Mouse (Mus musculus) embryo, embryonic 11 days (tissue): ENCODE data around the gene Npy.
A peak's percentile ranks its signal among the peaks of the same experiment; 100 is the strongest.

ENCODE experiments used
- DNase-seq: peaks from one replicate; pipeline ENCODE4 v3.0.0-alpha.2; 2015

The Npy gene

DNA sequence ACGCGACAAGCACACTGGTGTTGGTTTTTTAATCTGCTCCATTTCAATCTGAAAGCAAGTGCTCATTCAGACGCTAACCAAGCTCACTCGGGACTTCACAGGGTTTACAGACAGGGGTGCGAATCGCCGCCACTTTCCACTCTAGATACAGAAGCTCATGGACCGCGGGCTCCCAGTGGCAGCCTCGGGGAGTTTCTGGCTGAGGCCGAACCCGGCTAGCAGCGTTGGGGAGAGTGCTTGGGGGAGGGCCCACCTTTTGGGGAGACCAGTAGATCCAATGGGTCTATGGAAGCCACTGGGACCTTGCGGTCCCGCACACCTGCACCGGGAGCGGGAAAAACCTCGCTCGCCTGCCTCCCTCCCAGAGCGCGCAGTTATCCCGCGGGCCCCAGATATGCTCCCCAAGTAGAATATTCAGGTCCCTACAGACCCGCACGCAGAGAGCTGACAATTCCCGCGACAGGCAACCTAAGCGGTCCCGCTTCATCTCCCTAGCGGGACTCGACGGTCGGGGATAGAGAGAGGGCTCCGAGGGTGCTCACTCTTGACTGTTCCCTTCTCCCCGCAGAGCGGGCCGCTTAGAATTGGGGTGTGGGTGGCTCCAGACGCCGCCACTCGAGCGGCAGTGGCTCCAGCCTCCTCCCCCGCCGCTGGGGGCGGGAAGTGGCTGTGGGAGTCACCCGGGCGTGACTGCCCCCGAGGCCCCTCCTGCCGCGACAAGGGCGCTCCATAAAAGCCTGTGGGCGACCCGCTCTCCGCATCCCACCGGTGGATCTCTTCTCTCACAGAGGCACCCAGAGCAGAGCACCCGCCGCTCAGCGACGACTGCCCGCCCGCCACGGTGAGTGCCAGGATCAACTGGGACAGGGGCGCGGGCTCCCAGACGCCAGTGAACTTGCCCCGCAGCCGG, at the start of gene Npy:
Gene Npy (plus strand): TSS at position 750 of the 910 bp plus-strand sequence.
- DNase-seq: peak; percentile 54

DNA sequence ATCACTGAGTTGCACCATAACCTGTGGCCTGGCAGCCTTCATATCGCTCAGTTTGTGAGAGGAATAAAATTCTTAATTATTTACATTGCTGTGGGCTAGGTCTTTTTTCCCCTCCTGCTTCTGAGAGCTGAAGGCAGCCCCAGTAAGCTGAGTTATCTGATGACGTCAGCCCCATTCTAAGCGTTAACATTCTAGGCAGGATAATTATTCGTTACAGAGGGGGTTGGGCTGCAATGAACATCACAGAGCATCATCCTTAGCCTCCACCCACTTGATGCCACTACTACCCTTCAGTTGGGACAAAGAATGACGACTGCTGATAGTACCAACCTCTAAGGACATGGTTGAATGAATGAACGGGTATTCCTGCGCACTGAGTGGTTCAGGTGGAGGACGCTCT, 47.5 kb upstream of the Npy start:
- no peak for DNase-seq

DNA sequence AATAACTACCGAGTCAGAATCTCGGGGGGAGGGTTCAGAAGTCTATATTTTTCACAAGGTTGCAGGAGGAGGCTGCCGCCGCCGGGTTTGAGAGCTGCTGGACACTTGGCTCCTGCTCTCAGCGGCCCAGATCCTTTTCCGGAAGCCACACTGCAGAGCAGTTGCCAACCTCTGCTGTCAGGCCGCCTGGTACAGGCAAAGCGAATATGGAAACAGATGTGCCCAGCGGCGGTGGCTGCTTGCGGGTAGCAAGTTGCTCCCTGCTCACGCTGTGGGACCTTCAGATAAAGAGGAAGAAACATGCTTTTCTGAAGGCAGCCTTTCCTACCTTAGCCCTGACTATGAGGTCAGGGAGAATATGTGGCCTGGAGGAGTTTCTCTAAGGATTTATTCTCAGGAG, 44.4 kb upstream of the Npy start:
- peak; percentile 27 for DNase-seq

DNA sequence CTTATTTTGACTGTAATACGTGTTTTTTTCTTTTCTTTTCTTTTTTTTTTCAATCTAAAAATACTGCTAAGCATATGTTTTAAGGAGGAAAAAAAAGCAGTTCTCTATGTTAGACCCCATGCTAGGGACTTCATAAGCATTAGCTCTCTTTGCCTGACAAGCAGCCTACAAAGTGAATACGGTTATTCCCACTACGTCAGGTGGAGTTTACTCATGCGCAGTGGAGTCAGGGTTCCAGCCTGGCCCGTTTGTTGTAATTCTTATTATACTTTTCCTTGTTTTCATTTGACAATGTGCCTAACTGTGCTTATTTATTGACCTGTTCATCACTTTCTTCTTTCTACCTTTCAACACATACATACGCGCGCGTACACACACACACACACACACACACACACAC, 43.8 kb upstream of the Npy start:
- DNase-seq: no peak

DNA sequence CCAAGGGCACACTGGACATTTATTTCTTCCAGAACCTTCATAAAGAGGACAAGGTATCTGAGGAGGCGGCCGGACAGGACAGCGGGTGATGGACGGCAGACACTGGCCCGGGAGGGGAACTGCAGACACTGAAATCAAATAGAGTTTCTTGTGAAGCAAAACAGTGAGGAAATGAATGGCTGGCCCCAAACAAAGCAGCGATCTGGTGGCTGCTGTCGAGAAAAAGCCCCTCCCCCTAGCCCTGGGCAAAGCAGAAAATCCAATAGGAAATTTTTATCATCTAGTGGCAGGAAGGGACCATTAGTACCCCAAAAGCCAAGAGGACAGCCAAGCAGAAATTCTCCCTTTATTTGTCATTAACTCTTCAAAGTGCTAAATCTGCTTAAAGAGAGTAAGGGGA, 42.9 kb upstream of the Npy start:
- peak; percentile 51 for DNase-seq

DNA sequence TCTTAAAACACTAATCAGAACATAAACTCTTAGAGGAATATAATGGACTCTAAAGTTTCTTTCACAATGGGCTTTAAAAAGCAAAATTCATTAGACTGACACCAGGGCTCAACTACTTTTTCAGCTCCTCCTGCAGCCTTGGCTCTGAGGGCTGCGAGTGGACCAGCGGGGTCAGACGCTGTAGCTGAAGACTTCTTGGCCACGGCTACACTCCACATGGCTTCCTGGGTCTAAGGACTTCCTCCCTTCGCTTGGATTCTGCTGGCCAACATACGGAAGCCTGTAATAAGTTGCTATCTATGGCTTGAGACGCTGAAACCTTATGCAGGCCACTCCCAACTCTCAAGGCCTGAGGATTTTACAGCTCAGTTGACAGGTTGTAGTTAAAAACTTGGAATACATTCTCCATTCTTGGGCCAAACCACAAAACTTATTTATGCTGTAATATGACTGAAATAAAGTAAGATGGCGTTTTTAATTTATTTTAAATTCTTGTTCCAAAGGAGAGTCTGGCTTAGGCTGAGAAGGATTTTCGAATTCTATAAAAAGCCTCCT, 41.6 kb upstream of the Npy start:
- DNase-seq: no peak

DNA sequence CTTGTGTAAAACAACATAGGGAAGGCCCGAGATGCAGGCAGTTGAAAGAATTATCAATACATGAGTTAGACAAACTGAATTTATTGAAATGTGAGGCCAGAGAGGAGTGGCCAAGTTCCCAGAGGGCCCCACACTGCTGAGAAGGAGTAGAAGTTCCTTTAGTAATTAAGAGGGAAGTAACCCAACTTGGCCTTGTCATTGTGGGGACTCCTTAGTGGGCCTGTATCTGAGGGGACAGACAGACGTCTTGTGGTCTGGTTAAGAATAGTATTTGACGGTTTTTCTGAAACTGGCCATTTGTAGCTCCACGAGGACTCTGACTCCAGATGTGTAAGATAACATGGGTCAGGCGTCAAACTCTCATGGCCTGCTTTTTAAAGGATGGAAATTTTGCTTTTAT, 40.7 kb upstream of the Npy start:
- no peak for DNase-seq

DNA sequence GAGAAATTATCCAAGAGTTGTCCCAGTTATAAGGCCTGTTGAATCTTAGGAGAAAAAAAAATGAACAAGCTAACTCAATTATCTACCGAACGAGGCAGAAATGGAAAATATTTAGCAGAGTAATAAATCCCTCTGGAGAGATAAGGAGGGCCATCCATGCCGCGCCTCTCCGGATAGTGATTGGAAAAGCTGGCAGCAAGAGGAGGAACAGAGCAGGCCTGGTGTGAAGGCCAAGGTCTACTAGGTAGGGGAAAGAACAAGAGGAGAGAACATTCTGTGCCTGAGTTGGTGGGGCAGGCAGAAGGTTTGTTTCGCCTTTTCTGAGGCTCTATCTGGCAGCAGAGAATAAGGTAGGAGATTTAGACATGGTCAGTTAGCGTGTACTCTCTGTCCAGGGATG, 39.8 kb upstream of the Npy start:
- no peak for DNase-seq

DNA sequence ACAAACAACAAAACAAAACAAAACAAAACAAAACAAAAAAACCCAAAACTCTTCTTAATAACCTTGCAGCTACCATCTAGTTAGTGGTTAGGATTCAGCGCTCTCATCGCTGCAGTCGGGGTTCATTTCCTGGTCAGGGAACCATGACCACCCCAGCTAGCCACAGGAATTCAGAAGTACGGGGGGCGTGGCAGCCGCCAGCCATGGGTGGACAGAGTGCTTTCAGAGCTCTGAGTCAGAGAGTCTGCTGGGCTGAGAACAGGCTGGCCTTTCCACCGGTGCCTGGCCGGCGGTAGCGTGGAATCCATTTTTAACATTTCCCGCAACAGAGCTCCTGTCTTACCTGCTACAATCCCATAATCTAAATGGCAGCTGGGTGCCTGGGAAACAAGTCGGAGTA, 30.0 kb upstream of the Npy start:
- peak; percentile 28 for DNase-seq

DNA sequence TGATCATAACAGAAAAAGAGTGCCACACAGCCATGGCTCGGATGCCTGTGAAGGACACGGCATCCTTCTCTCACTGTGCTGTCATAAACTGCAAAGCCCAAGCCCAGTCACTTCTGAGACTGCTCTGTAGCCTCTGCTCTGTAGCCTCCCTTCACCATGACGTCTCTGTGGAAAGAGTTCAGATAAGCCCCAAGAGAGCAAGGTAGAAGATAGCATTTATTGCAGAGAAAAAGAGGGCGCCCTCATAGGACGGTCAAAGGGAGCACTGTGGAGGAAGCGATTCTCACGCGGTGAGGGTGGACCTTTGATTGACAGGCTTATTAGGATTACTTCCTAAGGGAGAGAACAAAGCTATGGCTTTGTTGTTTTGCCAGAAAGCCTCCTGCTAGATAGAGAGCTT, 18.4 kb upstream of the Npy start:
- no peak for DNase-seq

DNA sequence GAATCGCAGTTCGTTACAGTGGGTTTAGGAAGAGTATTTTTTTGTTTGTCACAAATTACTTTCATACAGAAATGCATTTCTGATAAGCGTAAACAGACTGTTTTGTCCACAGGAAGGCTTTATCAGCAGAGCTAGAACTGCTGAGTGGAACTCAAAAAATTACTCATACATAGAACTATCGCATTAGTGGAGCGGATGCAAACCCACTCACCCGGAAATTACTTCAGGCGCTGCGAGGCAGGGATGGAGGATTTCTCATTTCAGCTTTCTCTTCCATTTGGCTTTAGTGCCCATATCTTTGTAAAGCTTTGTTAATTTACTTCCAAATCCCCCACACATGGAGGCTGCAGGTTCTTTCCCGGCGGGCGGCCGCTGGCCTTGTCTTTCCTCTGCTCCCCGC, 14.4 kb upstream of the Npy start:
- DNase-seq: peak; percentile 46

DNA sequence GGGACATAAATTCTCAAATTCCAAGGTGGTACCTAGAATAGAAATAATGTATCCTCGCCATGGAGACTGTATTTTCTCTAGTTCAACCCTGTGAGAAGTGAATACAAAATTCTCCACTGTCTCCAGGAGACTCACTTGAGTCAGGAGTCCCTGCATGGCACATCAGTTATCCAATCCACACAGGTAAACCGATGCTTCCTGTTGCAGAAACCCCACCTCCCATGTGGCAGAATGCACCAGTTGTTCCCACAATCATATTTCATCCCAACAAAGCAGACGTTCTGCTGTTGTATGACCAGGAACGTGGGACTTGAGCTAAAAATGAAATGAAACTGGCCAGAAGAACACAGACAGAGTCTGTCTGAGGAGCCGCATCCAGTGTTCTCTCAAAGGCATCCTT, 5.3 kb upstream of the Npy start:
- no peak for DNase-seq

DNA sequence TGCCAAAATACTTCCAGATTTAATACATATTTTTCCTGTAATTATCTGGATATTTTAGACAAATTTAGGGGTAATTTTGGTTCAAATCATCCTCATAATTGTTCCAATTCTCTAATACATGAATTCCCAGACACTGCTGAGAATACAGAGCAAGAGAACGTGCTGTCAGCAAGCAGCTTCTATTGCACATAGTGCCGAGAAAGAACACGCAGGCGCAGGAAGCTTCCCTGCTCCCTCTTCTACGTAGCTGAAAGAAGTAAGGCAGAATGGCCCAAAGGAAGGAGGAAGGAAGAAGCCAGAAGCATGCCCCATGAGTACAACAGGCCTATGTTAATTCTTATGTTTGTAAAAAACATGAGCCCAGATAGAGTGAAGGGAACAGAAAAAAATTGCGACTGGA, 4.9 kb upstream of the Npy start:
- no peak for DNase-seq

DNA sequence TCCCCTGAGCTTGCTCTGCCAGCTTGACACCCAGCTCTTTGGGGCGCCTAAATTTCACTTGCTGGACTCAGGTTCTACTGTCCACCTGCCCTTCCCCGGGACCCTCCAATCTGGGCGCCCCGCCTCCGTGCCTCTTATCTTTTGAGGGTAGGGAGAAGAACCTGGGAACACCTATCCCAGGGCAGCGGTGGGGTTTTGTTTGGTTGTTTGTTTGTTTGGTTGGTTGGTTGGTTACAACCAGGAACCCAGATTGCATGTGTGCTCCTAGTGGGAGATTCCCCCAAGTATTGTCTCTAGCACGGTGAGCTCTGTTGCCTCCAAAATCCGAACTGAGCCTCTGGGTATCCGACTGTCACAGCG, 341 bp downstream of the Npy start:
- DNase-seq: no peak

DNA sequence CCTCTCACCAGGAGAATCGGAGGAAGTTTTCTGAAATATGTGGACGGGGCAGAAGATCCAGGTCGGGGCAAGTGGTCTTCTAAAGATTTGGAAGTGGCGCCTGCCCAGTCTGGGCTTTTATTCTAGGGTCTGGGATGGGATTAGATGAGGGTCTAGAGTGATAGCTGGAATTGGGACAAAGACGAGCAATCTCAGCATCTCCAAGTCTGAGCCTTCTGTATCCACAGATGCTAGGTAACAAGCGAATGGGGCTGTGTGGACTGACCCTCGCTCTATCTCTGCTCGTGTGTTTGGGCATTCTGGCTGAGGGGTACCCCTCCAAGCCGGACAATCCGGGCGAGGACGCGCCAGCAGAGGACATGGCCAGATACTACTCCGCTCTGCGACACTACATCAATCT, 861 bp downstream of the Npy start:
- no peak for DNase-seq

DNA sequence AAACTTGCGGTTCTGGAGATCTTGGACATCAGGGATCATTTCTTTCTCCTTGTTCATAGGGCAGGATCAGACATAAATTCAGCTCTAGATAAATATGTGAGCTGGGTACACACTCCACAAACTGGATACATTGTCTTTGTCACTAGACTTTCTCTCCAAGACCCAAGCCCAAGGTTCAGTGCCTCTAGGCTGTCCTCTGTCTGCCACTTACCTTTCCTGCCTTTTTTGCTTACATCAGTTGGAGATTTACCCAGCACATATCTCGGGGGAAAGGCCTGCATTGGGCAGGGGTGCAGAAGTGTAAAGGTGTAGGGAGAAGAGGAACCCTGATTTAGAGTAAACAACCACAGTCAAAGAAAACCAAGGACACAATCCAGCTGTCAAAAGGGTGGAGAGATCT, 1.3 kb downstream of the Npy start:
- DNase-seq: no peak

DNA sequence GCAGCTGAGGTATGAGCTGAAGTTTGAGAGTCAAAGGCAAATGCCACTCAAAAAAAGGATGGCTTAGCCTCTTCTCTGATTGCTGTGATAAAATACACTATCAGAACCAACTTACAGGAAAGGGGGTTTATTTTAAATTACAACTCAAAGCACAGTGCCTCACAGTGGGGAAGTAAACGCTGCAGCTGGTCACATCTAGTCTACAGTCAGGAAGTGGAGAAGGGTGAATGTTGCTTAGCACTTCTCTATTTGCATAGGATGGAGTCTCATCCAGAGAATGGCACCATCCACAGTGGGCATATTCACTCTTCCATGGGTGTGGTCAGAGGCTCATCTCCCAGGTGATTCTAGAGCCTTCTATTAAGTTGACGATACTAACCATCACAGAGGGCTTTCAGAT, 9.1 kb downstream of the Npy start:
- no peak for DNase-seq

DNA sequence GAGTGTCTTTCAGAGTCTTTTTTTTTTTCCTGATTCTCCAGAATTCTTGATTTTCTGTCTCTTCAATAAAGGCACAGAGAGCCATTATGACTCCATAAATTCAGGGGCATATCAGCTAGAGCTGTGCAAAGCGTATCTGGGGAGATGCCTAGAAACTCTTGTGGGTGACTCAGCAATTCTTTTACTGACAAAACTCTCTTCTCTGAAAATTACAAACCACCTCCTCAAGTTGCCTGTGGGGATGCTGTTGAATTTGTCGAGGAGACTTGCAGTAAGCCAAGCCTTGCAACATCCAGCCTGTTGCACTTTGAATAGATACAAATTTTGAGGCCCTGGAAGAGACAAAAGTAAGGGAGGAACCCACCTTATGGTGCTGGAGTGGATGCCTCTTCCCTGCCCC, 34.3 kb downstream of the Npy start:
- DNase-seq: no peak

DNA sequence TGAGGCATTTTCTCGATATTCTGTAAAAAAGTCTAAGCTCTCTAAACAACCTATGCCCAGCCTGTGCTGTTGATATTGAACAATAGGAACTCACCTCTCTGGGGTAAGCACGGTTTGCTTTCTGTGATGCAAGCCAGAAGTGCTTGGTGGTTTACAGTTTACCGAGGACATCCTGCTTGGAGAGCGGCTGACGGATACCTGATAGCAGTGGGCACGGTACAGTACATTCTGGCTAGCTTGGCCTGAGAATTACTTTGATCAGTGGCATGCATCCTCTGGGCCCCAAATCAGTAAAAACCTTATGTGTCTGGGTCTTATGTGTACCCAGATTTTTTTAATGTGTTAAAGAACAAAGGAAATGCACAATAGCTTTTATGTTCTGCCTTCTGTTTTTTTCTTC, 45.1 kb downstream of the Npy start:
- no peak for DNase-seq

DNA sequence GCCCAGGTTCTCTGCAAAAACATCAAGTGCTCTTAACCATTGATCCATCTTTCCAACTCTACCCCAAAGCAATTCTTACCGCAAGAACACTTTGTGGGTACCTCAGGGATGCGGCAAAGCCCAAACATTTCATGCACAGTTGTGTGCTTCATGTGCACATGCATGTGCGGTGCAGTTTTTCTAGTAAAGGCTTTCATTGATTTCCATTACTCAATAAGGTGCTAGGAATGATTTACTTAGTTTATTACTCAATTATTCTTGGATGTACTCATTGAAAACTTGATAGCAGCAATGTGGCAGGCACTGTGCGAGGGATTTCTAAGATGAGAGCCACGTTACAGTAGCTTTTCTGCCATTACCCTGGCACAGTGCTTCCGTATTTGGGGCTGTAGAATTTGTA, 48.6 kb downstream of the Npy start:
- DNase-seq: no peak

DNA sequence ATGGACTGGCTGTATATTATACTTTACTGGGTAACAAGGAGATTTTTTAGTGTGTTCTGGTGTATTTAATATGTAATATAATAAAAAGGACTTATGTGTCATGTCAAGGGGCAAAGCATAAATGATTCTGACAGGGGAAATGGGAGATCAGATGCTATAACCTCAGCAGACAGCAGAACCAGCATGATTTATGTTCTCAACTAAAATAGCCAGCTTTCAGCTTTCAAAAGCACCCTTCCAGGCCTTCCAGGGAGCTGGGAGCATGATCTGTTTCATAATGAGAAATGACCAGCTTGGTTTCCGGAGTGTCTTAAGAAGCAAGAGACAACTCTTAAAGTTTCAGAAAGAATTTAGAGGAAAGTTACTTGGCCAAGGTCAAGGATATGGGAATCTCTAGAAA, 51.0 kb downstream of the Npy start:
- peak; percentile 18 for DNase-seq

DNA sequence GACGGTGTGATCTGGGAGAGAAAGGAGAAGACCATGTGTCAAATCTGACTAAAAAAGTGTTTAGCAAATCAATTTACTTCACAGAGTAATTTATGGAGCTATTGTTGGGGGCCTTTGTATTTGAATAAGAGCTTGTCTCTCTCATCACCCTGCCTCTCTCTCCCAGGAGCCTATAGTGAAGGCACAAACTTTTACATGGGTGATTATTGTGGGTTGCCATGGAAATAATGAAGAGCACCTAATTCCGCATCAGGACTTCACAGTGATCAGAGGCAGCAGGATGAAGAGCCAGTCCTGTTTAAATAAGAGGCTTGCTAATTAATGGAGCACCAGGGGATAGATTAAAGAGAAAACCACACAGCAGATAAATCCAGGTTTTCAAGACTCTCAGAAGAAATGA, 52.6 kb downstream of the Npy start:
- no peak for DNase-seq

DNA sequence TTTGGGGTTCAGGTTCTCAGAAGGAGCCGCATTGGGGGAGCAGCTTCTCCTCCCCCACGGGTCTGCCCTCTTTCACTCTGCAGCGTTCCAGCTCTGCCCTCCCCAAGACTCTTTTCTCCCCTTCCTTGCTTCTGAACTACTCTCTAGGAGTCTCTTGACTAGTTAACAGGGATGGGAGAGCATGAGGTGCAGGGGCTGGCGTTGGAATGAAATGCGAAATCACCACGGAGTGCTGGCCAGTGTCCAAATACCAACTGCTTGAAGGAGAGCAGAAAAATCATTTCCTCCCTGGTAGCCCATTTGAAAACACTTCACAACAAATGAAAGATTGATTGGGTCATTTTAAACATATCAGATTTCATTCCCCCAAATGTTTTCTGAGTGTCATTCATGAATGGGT, 53.3 kb downstream of the Npy start:
- DNase-seq: no peak
